Mouse (Mus musculus) MEL (cell line): ENCODE measurements around the gene Gpc1.

Source experiments
- CTCF ChIP-seq, 3 experiments: IDR thresholded peaks in 2 of 3; conservative IDR thresholded peaks in 1 of 3; 2 replicates each; pipeline ENCODE4 v1.5.1; 2011 to 2012; ENCODE audit warnings: low read length in 3 of 3, low read depth in 2 of 3, mild to moderate bottlenecking in 2 of 3, improper control_type of control experiment in 1 of 3, inconsistent platforms in 1 of 3, mixed read lengths in 1 of 3, moderate library complexity in 1 of 3; ENCODE audit not compliant: control insufficient read depth in 1 of 3, insufficient read depth in 1 of 3, poor library complexity in 1 of 3, severe bottlenecking in 1 of 3
- ETS1 ChIP-seq: IDR thresholded peaks from 2 replicates; pipeline ENCODE4 v1.6.1; 2012; ENCODE audit warnings: low read depth, mild to moderate bottlenecking, inconsistent platforms, low read length, improper control_type of control experiment, moderate library complexity
- GABPA ChIP-seq: IDR thresholded peaks from 2 replicates; pipeline ENCODE4 v1.6.1; 2012; ENCODE audit warnings: low read depth, mild to moderate bottlenecking, inconsistent platforms, low read length, improper control_type of control experiment, moderate library complexity
- GATA1 ChIP-seq: IDR thresholded peaks from 2 replicates; pipeline ENCODE4 v1.6.1; 2011; ENCODE audit warnings: low read depth, low read length, improper control_type of control experiment
- MAX ChIP-seq: IDR thresholded peaks from 2 replicates; pipeline ENCODE4 v1.6.1; 2011; ENCODE audit warnings: low read length, improper control_type of control experiment
- NELFE ChIP-seq: IDR thresholded peaks from 2 replicates; pipeline ENCODE4 v1.6.1; 2011; ENCODE audit warnings: low read depth, low read length, improper control_type of control experiment
- POLR2A ChIP-seq, 2 experiments: IDR thresholded peaks; 2 replicates each; pipeline ENCODE4 v1.6.1; 2011 to 2012; ENCODE audit warnings: low read length in 2 of 2, mild to moderate bottlenecking in 2 of 2, control low read depth in 1 of 2, improper control_type of control experiment in 1 of 2, low read depth in 1 of 2, moderate library complexity in 1 of 2; ENCODE audit not compliant: control insufficient read depth in 1 of 2, insufficient read depth in 1 of 2, poor library complexity in 1 of 2
- TAL1 ChIP-seq: IDR thresholded peaks from 2 replicates; pipeline ENCODE4 v1.6.1; 2012; ENCODE audit warnings: mild to moderate bottlenecking, inconsistent platforms, low read length, moderate library complexity, mixed read lengths
- TCF12 ChIP-seq: IDR thresholded peaks from 2 replicates; pipeline ENCODE4 v1.6.1; 2014; ENCODE audit warnings: low read depth, mild to moderate bottlenecking, inconsistent platforms, low read length, improper control_type of control experiment, moderate library complexity
- UBTF ChIP-seq: IDR thresholded peaks from 2 replicates; pipeline ENCODE4 v1.6.1; 2012; ENCODE audit warnings: low read depth, mild to moderate bottlenecking, inconsistent platforms, low read length, improper control_type of control experiment, moderate library complexity, borderline replicate concordance; ENCODE audit not compliant: insufficient read depth
- USF1 ChIP-seq: IDR thresholded peaks from 2 replicates; pipeline ENCODE4 v1.6.1; 2014; ENCODE audit warnings: low read depth, mild to moderate bottlenecking, inconsistent platforms, low read length, improper control_type of control experiment, moderate library complexity
- USF2 ChIP-seq, 2 experiments: IDR thresholded peaks; 2 replicates each; pipeline ENCODE4 v1.6.1; 2011 to 2012; ENCODE audit warnings: improper control_type of control experiment in 2 of 2, low read length in 2 of 2, borderline replicate concordance in 1 of 2, inconsistent platforms in 1 of 2, low read depth in 1 of 2, mild to moderate bottlenecking in 1 of 2; ENCODE audit not compliant: insufficient read depth in 1 of 2
- ZKSCAN1 ChIP-seq: IDR thresholded peaks from 2 replicates; pipeline ENCODE4 v1.6.1; 2012; ENCODE audit warnings: low read depth, mild to moderate bottlenecking, inconsistent platforms, low read length, improper control_type of control experiment, moderate library complexity
- ZNF384 ChIP-seq: IDR thresholded peaks from 2 replicates; pipeline ENCODE4 v1.6.1; 2012; ENCODE audit warnings: low read depth, mild to moderate bottlenecking, inconsistent platforms, low read length, improper control_type of control experiment

DNA sequence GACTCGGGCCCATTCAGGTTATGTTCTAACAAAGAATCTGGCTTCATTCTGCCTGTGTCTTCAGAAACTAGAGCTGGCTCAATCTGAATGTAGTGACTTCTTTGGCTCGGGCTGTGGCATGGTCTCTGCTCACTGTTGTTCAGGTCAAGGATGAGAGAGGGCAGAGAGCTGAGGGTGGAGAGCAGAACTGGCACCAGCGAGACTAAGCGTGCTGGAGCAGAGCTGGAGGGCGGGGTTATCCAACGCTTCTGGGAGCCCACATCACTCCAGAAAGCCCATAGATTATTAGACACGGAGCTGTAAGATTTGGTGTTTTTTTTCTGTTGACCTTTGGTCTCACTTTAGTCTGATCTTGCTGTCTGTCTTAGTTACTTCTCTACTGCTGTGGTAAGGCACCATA lies 41.2 kb downstream of the Gpc1 start:
- no peak for TF ChIP-seq USF1
- no peak for TF ChIP-seq CTCF (IDR thresholded peaks at IDR 0.05 in 2 of 3, conservative IDR thresholded peaks at IDR 0.05 in 1 of 3; ENCODE audit: control insufficient read depth in 1 of 3, insufficient read depth in 1 of 3, low read depth in 2 of 3, low read length in 3 of 3, poor library complexity in 1 of 3, severe bottlenecking in 1 of 3)
- TF ChIP-seq UBTF = no peak
- TF ChIP-seq MAX = no peak
- no peak for TF ChIP-seq TAL1
- no peak for TF ChIP-seq GATA1
- TF ChIP-seq GABPA = no peak
- TF ChIP-seq POLR2A (IDR thresholded peaks at IDR 0.05; ENCODE audit: control insufficient read depth in 1 of 2, insufficient read depth in 1 of 2, low read depth in 1 of 2, low read length in 2 of 2, poor library complexity in 1 of 2) = no peak
- TF ChIP-seq TCF12 = no peak
- no peak for TF ChIP-seq NELFE
- TF ChIP-seq ETS1 = no peak
- TF ChIP-seq ZKSCAN1 = no peak
- TF ChIP-seq ZNF384 = no peak
- no peak for TF ChIP-seq USF2 (IDR thresholded peaks at IDR 0.05; ENCODE audit: borderline replicate concordance in 1 of 2, insufficient read depth in 1 of 2, low read depth in 1 of 2, low read length in 2 of 2)
